Mouse (Mus musculus) lung, embryonic 14.5 days (tissue): Measurements from ENCODE around the gene Stk11ip. TPM values are rescaled to one million over a fixed set of nuclear protein-coding genes. Genes with fewer than 3 reads are reported as not detected.

ENCODE experiments used
- ATAC-seq: fragments of 200-750 bp; cut with Nextera tagmentation; 2 replicates; pipeline ENCODE4 v1.8.0; 2017; ENCODE audit warnings: mild to moderate bottlenecking, moderate TSS enrichment, moderate library complexity; ENCODE audit not compliant: insufficient read depth
- DNase-seq: peaks from one replicate; pipeline ENCODE4 v3.0.0-alpha.2; 2015
- H3K27ac ChIP-seq: fragments of 300-500 bp; sonication (generic); 2 replicates; pipeline ENCODE4 v1.5.1; 2014; ENCODE audit warnings: low read depth, mild to moderate bottlenecking, moderate library complexity
- H3K27me3 ChIP-seq: fragments of 300-500 bp; sonication (generic); 2 replicates; pipeline ENCODE4 v1.6.1; 2014; ENCODE audit warnings: low read length, control low read depth; ENCODE audit not compliant: insufficient read depth
- H3K36me3 ChIP-seq: fragments of 300-500 bp; sonication (generic); 2 replicates; pipeline ENCODE4 v1.6.1; 2014; ENCODE audit warnings: control low read depth; ENCODE audit not compliant: insufficient read depth
- H3K4me1 ChIP-seq: fragments of 300-500 bp; sonication (generic); 2 replicates; pipeline ENCODE4 v1.6.1; 2014; ENCODE audit warnings: antibody characterized with exemption, control low read depth; ENCODE audit not compliant: insufficient read depth
- H3K4me2 ChIP-seq: fragments of 300-500 bp; sonication (generic); 2 replicates; pipeline ENCODE4 v1.6.1; 2014; ENCODE audit warnings: mild to moderate bottlenecking
- H3K4me3 ChIP-seq: fragments of 300-500 bp; sonication (generic); 2 replicates; pipeline ENCODE4 v1.5.1; 2014; ENCODE audit warnings: low read depth, low read length
- H3K9ac ChIP-seq: fragments of 300-500 bp; sonication (generic); 2 replicates; pipeline ENCODE4 v1.6.1; 2014
- H3K9me3 ChIP-seq: fragments of 300-500 bp; sonication (generic); 2 replicates; pipeline ENCODE4 v1.6.1; 2016; ENCODE audit warnings: low read depth, low read length, control low read depth
- CTCF ChIP-seq: IDR thresholded peaks from 2 replicates; pipeline ENCODE4 v1.5.1; 2016; ENCODE audit warnings: antibody characterized with exemption, low read depth
- WGBS: fragments of 180-500 bp; shearing (Covaris S2); extraction: QIAGEN DNeasy Blood & Tissue Kit; methylation state at CpG from one replicate; pipeline ENCODE4 v1.1.7; 2014; 5-methylcytosine and 5-hydroxymethylcytosine counted together
- polyA plus RNA-seq: library from polyadenylated mRNA; unstranded; fragments of >200 nt; fragmentation: Nextera tagmentation; extraction: Ambion mirVana; gene quantifications from 2 replicates; pipeline ENCODE4 v1.2.1, GENCODE M21; 2014

Gene Stk11ip
- polyA plus RNA-seq, 1 experiment from 2014 or later, result 19.0 TPM

- Histone ChIP-seq H3K27me3 (no peaks in the 10 kb centered on the region), H3K4me2 (no peak overlapping the region)
These were observed 39.0 kb downstream of the Stk11ip start for GRCm38 (mm10) chr1:75560206-75560913.

GRCm38 (mm10) chr1:75561221-75561897, 40.0 kb downstream of the Stk11ip start:
- H3K27ac ChIP-seq, result no peak overlapping the region
- no peak overlapping the region for H3K4me2 ChIP-seq
- no peak overlapping the region for H3K4me3 ChIP-seq
- whole genome bisulfite sequencing, result 39% methylated on average over 4 of the region's 4 CpGs
- no peak for TF ChIP-seq CTCF
- peak; percentile 45 for DNase-seq
- no peaks in the 10 kb centered on the region for H3K4me1 ChIP-seq
- H3K9ac ChIP-seq, result no peak overlapping the region
- H3K27me3 ChIP-seq, result no peaks in the 10 kb centered on the region
- no peak for ATAC-seq
- peaks cover 13% of the 10 kb centered on the region; the same call in 1 of the 2 replicates for H3K36me3 ChIP-seq
- H3K9me3 ChIP-seq, result no peaks in the 10 kb centered on the region

More at GRCm38 (mm10) chr1:75560206-75560913, 39.0 kb downstream of the Stk11ip start:
- DNase-seq, result no peak
- no peak overlapping the region for H3K27ac ChIP-seq
- ATAC-seq, result no peak
- peaks cover 17% of the 10 kb centered on the region; the same call in 1 of the 2 replicates for H3K36me3 ChIP-seq
- H3K9me3 ChIP-seq, result no peaks in the 10 kb centered on the region
- H3K9ac ChIP-seq, result no peak overlapping the region
- no peak overlapping the region for H3K4me3 ChIP-seq
- WGBS, result 79% methylated on average over 12 of the region's 12 CpGs
- no peak for TF ChIP-seq CTCF
- H3K4me1 ChIP-seq, result no peaks in the 10 kb centered on the region

GRCm38 (mm10) chr1:75561898-75562238, 40.5 kb downstream of the Stk11ip start:
- H3K4me1 ChIP-seq, result no peaks in the 10 kb centered on the region
- H3K4me2 ChIP-seq, result no peak overlapping the region
- no peak overlapping the region for H3K27ac ChIP-seq
- DNase-seq (no peak), ATAC-seq (no peak)
- H3K27me3 ChIP-seq, result no peaks in the 10 kb centered on the region
- no peak overlapping the region for H3K4me3 ChIP-seq
- no peak for TF ChIP-seq CTCF
- peaks cover 9% of the 10 kb centered on the region; the same call in 1 of the 2 replicates for H3K36me3 ChIP-seq
- H3K9ac ChIP-seq, result no peak overlapping the region
- WGBS, result 25% methylated on average over 1 of the region's 1 CpGs
- no peaks in the 10 kb centered on the region for H3K9me3 ChIP-seq

GRCm38 (mm10) chr1:75564102-75564501, 42.8 kb downstream of the Stk11ip start:
- DNase-seq (no peak), ATAC-seq (no peak)
- Histone ChIP-seq H3K9ac (no peak overlapping the region), H3K4me3 (no peak overlapping the region), H3K27ac (no peak overlapping the region), H3K4me1 (no peaks in the 10 kb centered on the region), H3K9me3 (no peaks in the 10 kb centered on the region), H3K4me2 (no peak overlapping the region), H3K27me3 (no peaks in the 10 kb centered on the region), H3K36me3 (no peaks in the 10 kb centered on the region)
- TF ChIP-seq CTCF, result no peak
- WGBS, result 79% methylated on average over 2 of the region's 2 CpGs

GRCm38 (mm10) chr1:75564916-75565315, 43.6 kb downstream of the Stk11ip start:
- WGBS, result 21% methylated on average over 5 of the region's 5 CpGs
- H3K4me3 ChIP-seq, result no peak overlapping the region
- no peak for DNase-seq
- H3K27me3 ChIP-seq, result no peaks in the 10 kb centered on the region
- no peak overlapping the region for H3K9ac ChIP-seq
- no peak for ATAC-seq
- H3K9me3 ChIP-seq, result no peaks in the 10 kb centered on the region
- H3K36me3 ChIP-seq, result no peaks in the 10 kb centered on the region
- H3K4me2 ChIP-seq, result no peak overlapping the region
- no peaks in the 10 kb centered on the region for H3K4me1 ChIP-seq
- no peak overlapping the region for H3K27ac ChIP-seq
- no peak for TF ChIP-seq CTCF

GRCm38 (mm10) chr1:75565616-75566015, 44.3 kb downstream of the Stk11ip start:
- ATAC-seq (no peak), DNase-seq (no peak)
- no peaks in the 10 kb centered on the region for H3K9me3 ChIP-seq
- no peak overlapping the region for H3K9ac ChIP-seq
- H3K4me3 ChIP-seq, result no peak overlapping the region
- no peaks in the 10 kb centered on the region for H3K4me1 ChIP-seq
- H3K27me3 ChIP-seq, result no peaks in the 10 kb centered on the region
- H3K27ac ChIP-seq, result no peak overlapping the region
- no peaks in the 10 kb centered on the region for H3K36me3 ChIP-seq
- 49% methylated on average over 9 of the region's 9 CpGs for WGBS
- TF ChIP-seq CTCF, result no peak
- no peak overlapping the region for H3K4me2 ChIP-seq

- 56% methylated on average over 6 of the region's 6 CpGs for WGBS
- H3K9me3 ChIP-seq, result no peaks in the 10 kb centered on the region
- no peaks in the 10 kb centered on the region for H3K36me3 ChIP-seq
- no peaks in the 10 kb centered on the region for H3K27me3 ChIP-seq
- H3K4me1 ChIP-seq, result no peaks in the 10 kb centered on the region
- no peak for ATAC-seq
- no peak overlapping the region for H3K9ac ChIP-seq
- DNase-seq, result no peak
- H3K27ac ChIP-seq, result no peak overlapping the region
- no peak overlapping the region for H3K4me2 ChIP-seq
- no peak for TF ChIP-seq CTCF
- H3K4me3 ChIP-seq, result no peak overlapping the region
These were observed 49.1 kb downstream of the Stk11ip start for GRCm38 (mm10) chr1:75570403-75570802.
